ENCODE assay signal across 9 mouse cellular contexts in genomic region chr2:163823771-163824170, GRCm38 (mm10). TPM values are rescaled to one million over a fixed set of nuclear protein-coding genes. Genes with fewer than 3 reads are reported as not detected.
A peak's percentile ranks its signal among the peaks of the same experiment; 100 is the strongest.
DNase-seq lines count a peak whose midpoint lies in the region; ATAC-seq and TF ChIP-seq lines count a peak whose summit lies in the region.
"Had no signal": no experiment of that assay in that cellular context is flagged by ENCODE, and none has a peak within 500 bp of the region (broad histone marks: within the 10 kb centered on the region; RNA-seq: fewer than 3 reads in every experiment).

No protein-coding gene starts in this region.

- 14% methylated on average over 11 of the region's 11 CpGs for WGBS in heart, embryonic 11.5 days (ENCODE audit: insufficient replicate concordance)
- 18% methylated on average over 11 of the region's 11 CpGs for WGBS in embryonic facial prominence, embryonic 12.5 days
- WGBS in kidney, postnatal 0 days: 16% methylated on average over 11 of the region's 11 CpGs

- ATAC-seq in heart, embryonic 11.5 days (replicated peaks; ENCODE audit: insufficient number of reproducible peaks, low FRiP score, low TSS enrichment): no peak
- ATAC-seq in embryonic facial prominence, embryonic 12.5 days (ENCODE audit: insufficient number of reproducible peaks, insufficient read depth, low FRiP score, low TSS enrichment): peak; percentile 32; the same call in 1 of the 2 replicates
- peak; percentile 58; the same call in 1 of the 2 replicates for ATAC-seq in kidney, postnatal 0 days (replicated peaks; ENCODE audit: low FRiP score, low read depth)

- H3K27me3 ChIP-seq in heart, embryonic 11.5 days (ENCODE audit: control insufficient read depth, insufficient read depth, low read length): no peaks in the 10 kb centered on the region
- H3K27me3 ChIP-seq in embryonic facial prominence, embryonic 12.5 days: no peaks in the 10 kb centered on the region
- no peaks in the 10 kb centered on the region for H3K27me3 ChIP-seq in kidney, postnatal 0 days (ENCODE audit: insufficient read depth, low read length)

- TF ChIP-seq CTCF in kidney, postnatal 0 days (IDR thresholded peaks at IDR 0.05; ENCODE audit: low read depth): no peak
- TF ChIP-seq CTCF in layer of hippocampus, adult 2 months (conservative IDR thresholded peaks at IDR 0.05): no peak

- DNase-seq in heart, adult 9 months (ENCODE audit: low spot score in 2 of 2): no peak
- DNase-seq in kidney, postnatal 0 days (ENCODE audit: low spot score): peak; percentile 74
- DNase-seq in lung, postnatal 36 days: peak; percentile 71
- DNase-seq in spleen, postnatal 4 days (ENCODE audit: low spot score in 2 of 2): no peak
- DNase-seq in natural killer cell, adult 2 months (ENCODE audit: low spot score in 2 of 2): no peak
- DNase-seq in layer of hippocampus, adult 2 months (ENCODE audit: low spot score in 2 of 2): no peak

- H3K4me3 ChIP-seq in heart, embryonic 11.5 days (ENCODE audit: low read depth, low read length): no peak overlapping the region
- no peak overlapping the region for H3K4me3 ChIP-seq in embryonic facial prominence, embryonic 12.5 days
- H3K4me3 ChIP-seq in kidney, postnatal 0 days (replicated peaks; ENCODE audit: low read depth, low read length): no peak overlapping the region
- H3K4me3 ChIP-seq in layer of hippocampus, adult 2 months: no peak overlapping the region

- H3K4me2 ChIP-seq in heart, embryonic 11.5 days: peak overlapping the region; percentile 54
- H3K4me2 ChIP-seq in embryonic facial prominence, embryonic 12.5 days (replicated peaks): peak overlapping the region; percentile 34
- peak overlapping the region; percentile 52 for H3K4me2 ChIP-seq in kidney, postnatal 0 days (ENCODE audit: low read length)

- H3K27ac ChIP-seq in heart, embryonic 11.5 days (ENCODE audit: low read depth, low read length): no peak overlapping the region
- no peak overlapping the region for H3K27ac ChIP-seq in embryonic facial prominence, embryonic 12.5 days
- H3K27ac ChIP-seq in kidney, postnatal 0 days: no peak overlapping the region
- H3K27ac ChIP-seq in layer of hippocampus, adult 2 months: no peak overlapping the region

- H3K4me1 ChIP-seq in heart, embryonic 11.5 days (ENCODE audit: control insufficient read depth, insufficient read depth, low read length): no peaks in the 10 kb centered on the region; the same call in 1 of the 2 replicates
- peaks cover 5% of the 10 kb centered on the region; the same call in 1 of the 2 replicates for H3K4me1 ChIP-seq in embryonic facial prominence, embryonic 12.5 days
- H3K4me1 ChIP-seq in kidney, postnatal 0 days (replicated peaks; ENCODE audit: insufficient read depth, low read length): no peaks in the 10 kb centered on the region

- H3K9ac ChIP-seq in heart, embryonic 11.5 days (ENCODE audit: low read depth, low read length): no peak overlapping the region
- no peak overlapping the region for H3K9ac ChIP-seq in embryonic facial prominence, embryonic 12.5 days
- H3K9ac ChIP-seq in kidney, postnatal 0 days (ENCODE audit: low read depth, low read length): 0 out of 2 replicates have a peak overlapping the region, but pooled peaks have one; percentile 8

- H3K9me3 ChIP-seq in heart, embryonic 11.5 days (replicated peaks; ENCODE audit: control insufficient read depth, low read length): no peaks in the 10 kb centered on the region
- no peaks in the 10 kb centered on the region for H3K9me3 ChIP-seq in embryonic facial prominence, embryonic 12.5 days
- no peaks in the 10 kb centered on the region for H3K9me3 ChIP-seq in kidney, postnatal 0 days (replicated peaks; ENCODE audit: low read length)
- H3K9me3 ChIP-seq: G1E had no signal

- no peaks in the 10 kb centered on the region for H3K36me3 ChIP-seq in heart, embryonic 11.5 days (ENCODE audit: control insufficient read depth, insufficient read depth, low read length)
- H3K36me3 ChIP-seq in embryonic facial prominence, embryonic 12.5 days: no peaks in the 10 kb centered on the region
- no peaks in the 10 kb centered on the region for H3K36me3 ChIP-seq in kidney, postnatal 0 days (ENCODE audit: insufficient read depth, low read length)
- H3K36me3 ChIP-seq: G1E had no signal

RNA-seq across cellular contexts. Expression of gene Ccn5, which starts 3.1 kb away (rescaled TPM):
- polyA plus RNA-seq in heart, embryonic 11.5 days (2014; fragmentation: Nextera tagmentation; extraction: Ambion mirVana): 0.14 and 0.17 TPM in 2 replicates
- 0.17 and 0.22 TPM in 2 replicates for polyA plus RNA-seq in embryonic facial prominence, embryonic 12.5 days (2016; fragmentation: Nextera tagmentation; extraction: Ambion mirVana)
- polyA plus RNA-seq in kidney, postnatal 0 days (2015; fragmentation: Nextera tagmentation; extraction: Ambion mirVana): 0.17 and 0.28 TPM in 2 replicates
- not detected for total RNA-seq in layer of hippocampus, adult 2 months (2021)
- total RNA-seq: G1E had no signal
- polyA plus RNA-seq: G1E had no signal

RNA-seq across cellular contexts. Expression of gene Kcnk15, which starts 29.7 kb away (rescaled TPM):
- not detected in 2 replicates for polyA plus RNA-seq in heart, embryonic 11.5 days (2014; fragmentation: Nextera tagmentation; extraction: Ambion mirVana)
- not detected in 2 replicates for polyA plus RNA-seq in embryonic facial prominence, embryonic 12.5 days (2016; fragmentation: Nextera tagmentation; extraction: Ambion mirVana)
- not detected in 2 replicates for polyA plus RNA-seq in kidney, postnatal 0 days (2015; fragmentation: Nextera tagmentation; extraction: Ambion mirVana)
- not detected for total RNA-seq in layer of hippocampus, adult 2 months (2021)
- total RNA-seq: G1E had no signal
- polyA plus RNA-seq: G1E had no signal

Comparison
In these comparisons a context has a peak if more than half of its experiments do, and no peak if none do; other contexts are left out.
1. DNase-seq: peak in kidney, postnatal 0 days (single experiment) and lung, postnatal 36 days (single experiment); none in heart, adult 9 months (0 of 2), spleen, postnatal 4 days (0 of 2), natural killer cell, adult 2 months (0 of 2) and layer of hippocampus, adult 2 months (0 of 2).
2. Peak in every context shown above with its lines, with median percentiles within 50 percentile points of each other: H3K4me2 ChIP-seq.